Mouse (Mus musculus): ENCODE data around the gene Ddx1. TPM values are rescaled to one million over a fixed set of nuclear protein-coding genes. Genes with fewer than 3 reads are reported as not detected.

Gene Ddx1
- 100 to 1,000 TPM in 1 of 3 experiments, 10 to 100 TPM in 2; 80.0 to 127 (median 81.4) TPM for polyA plus RNA-seq (2017; shearing (Covaris generic))

GRCm38 (mm10) chr12:13248691-13249572 is at the start of gene Ddx1:
Gene Ddx1, minus strand, starts transcription at chr12:13249213.
- peak; percentile 87 for ATAC-seq

- ATAC-seq = no peak
These were observed 44.4 kb upstream of the Ddx1 start for GRCm38 (mm10) chr12:13293421-13293881.

GRCm38 (mm10) chr12:13291453-13291852 is 42.4 kb upstream of the Ddx1 start:
- no peak for ATAC-seq

GRCm38 (mm10) chr12:13269570-13270390 is 20.8 kb upstream of the Ddx1 start:
- ATAC-seq = peak; percentile 4

- ATAC-seq = peak; percentile 80
These were observed 19.9 kb upstream of the Ddx1 start, which contains the start of gene Nbas for GRCm38 (mm10) chr12:13268826-13269449. Gene Nbas, plus strand, starts transcription at chr12:13269133.

- no peak for ATAC-seq
These were observed 19.4 kb upstream of the Ddx1 start for GRCm38 (mm10) chr12:13268412-13268811.

GRCm38 (mm10) chr12:13255701-13256100 is 6.7 kb upstream of the Ddx1 start:
- no peak for ATAC-seq

- ATAC-seq = no peak
These were observed 6.1 kb upstream of the Ddx1 start for GRCm38 (mm10) chr12:13255068-13255467.

GRCm38 (mm10) chr12:13249573-13249919 is 533 bp upstream of the Ddx1 start:
- ATAC-seq = no peak

GRCm38 (mm10) chr12:13242453-13242852 is 6.6 kb downstream of the Ddx1 start:
- no peak for ATAC-seq

- no peak for ATAC-seq
These were observed 30.9 kb downstream of the Ddx1 start for GRCm38 (mm10) chr12:13218101-13218514.

GRCm38 (mm10) chr12:13217568-13217967 is 31.4 kb downstream of the Ddx1 start:
- ATAC-seq = no peak

GRCm38 (mm10) chr12:13216501-13217103 is 32.4 kb downstream of the Ddx1 start:
- no peak for ATAC-seq

GRCm38 (mm10) chr12:13214345-13215278 is 34.4 kb downstream of the Ddx1 start:
- ATAC-seq = peak; percentile 91

- ATAC-seq = no peak
These were observed 37.1 kb downstream of the Ddx1 start for GRCm38 (mm10) chr12:13211746-13212482.

GRCm38 (mm10) chr12:13209692-13210377 is 39.2 kb downstream of the Ddx1 start:
- no peak for ATAC-seq

- ATAC-seq = no peak
These were observed 40.0 kb downstream of the Ddx1 start for GRCm38 (mm10) chr12:13208983-13209451.

- ATAC-seq = no peak
These were observed 40.5 kb downstream of the Ddx1 start for GRCm38 (mm10) chr12:13208517-13208916.

GRCm38 (mm10) chr12:13207099-13207498 is 41.9 kb downstream of the Ddx1 start:
- ATAC-seq = no peak

- no peak for ATAC-seq
These were observed 43.3 kb downstream of the Ddx1 start for GRCm38 (mm10) chr12:13205733-13206132.
